Mouse (Mus musculus): ENCODE results near the gene Tpm4. TPM values are rescaled to one million over a fixed set of nuclear protein-coding genes. Genes with fewer than 3 reads are reported as not detected.

Gene Tpm4
- polyA plus RNA-seq, 1 experiment from 2014 or later = 300 TPM

- 50% methylated on average over 1 of the region's 1 CpGs for WGBS
- no peaks in the 10 kb centered on the region for H3K4me1 ChIP-seq (replicated peaks; ENCODE audit: control insufficient read depth, insufficient read depth, low read length)
- H3K9me3 ChIP-seq (ENCODE audit: control insufficient read depth) = no peaks in the 10 kb centered on the region
- ATAC-seq = no peak
- no peak overlapping the region for H3K4me2 ChIP-seq (replicated peaks; ENCODE audit: low read depth)
- no peaks in the 10 kb centered on the region for H3K27me3 ChIP-seq (replicated peaks; ENCODE audit: control insufficient read depth, insufficient read depth, low read length)
- H3K36me3 ChIP-seq (ENCODE audit: control insufficient read depth, insufficient read depth) = peaks cover 82% of the 10 kb centered on the region
- H3K9ac ChIP-seq (ENCODE audit: low read depth, low read length) = no peak overlapping the region
- no peak for TF ChIP-seq CTCF (IDR thresholded peaks at IDR 0.05; ENCODE audit: low read depth)
- H3K27ac ChIP-seq (ENCODE audit: low read depth, low read length) = no peak overlapping the region
- H3K4me3 ChIP-seq (ENCODE audit: low read depth, low read length) = no peak overlapping the region
Observed at GRCm38 (mm10) chr8:72146056-72146455, 11.3 kb downstream of the Tpm4 start.

DNA sequence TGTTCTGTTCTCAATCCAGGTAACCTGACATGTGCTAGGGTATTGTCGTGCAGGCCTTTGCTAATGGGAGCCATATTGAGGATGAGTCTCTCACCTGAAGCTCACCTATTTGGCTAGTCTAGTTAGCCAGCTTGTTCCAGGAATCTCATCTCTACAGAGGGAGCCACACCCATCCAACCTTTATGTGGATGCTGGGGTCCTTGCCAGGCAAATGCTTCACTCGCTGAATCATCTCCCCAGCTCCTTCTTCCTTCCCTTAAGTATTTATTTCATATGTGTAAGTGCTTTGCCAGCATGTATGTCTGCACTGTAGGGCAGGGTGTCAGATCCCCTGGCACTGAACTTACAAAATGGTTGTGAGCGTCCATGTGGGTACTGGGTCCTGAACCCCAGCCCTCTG, 11.8 kb downstream of the Tpm4 start:
- H3K9me3 ChIP-seq (ENCODE audit: control insufficient read depth) = no peaks in the 10 kb centered on the region
- H3K9ac ChIP-seq (ENCODE audit: low read depth, low read length) = no peak overlapping the region
- no peak overlapping the region for H3K4me3 ChIP-seq (ENCODE audit: low read depth, low read length)
- no peaks in the 10 kb centered on the region for H3K27me3 ChIP-seq (replicated peaks; ENCODE audit: control insufficient read depth, insufficient read depth, low read length)
- no peak for ATAC-seq
- H3K36me3 ChIP-seq (ENCODE audit: control insufficient read depth, insufficient read depth) = peaks cover 82% of the 10 kb centered on the region
- no peak overlapping the region for H3K4me2 ChIP-seq (replicated peaks; ENCODE audit: low read depth)
- TF ChIP-seq CTCF (IDR thresholded peaks at IDR 0.05; ENCODE audit: low read depth) = no peak
- WGBS = 83% methylated on average over 3 of the region's 3 CpGs
- no peaks in the 10 kb centered on the region for H3K4me1 ChIP-seq (replicated peaks; ENCODE audit: control insufficient read depth, insufficient read depth, low read length)
- no peak overlapping the region for H3K27ac ChIP-seq (ENCODE audit: low read depth, low read length)

DNA sequence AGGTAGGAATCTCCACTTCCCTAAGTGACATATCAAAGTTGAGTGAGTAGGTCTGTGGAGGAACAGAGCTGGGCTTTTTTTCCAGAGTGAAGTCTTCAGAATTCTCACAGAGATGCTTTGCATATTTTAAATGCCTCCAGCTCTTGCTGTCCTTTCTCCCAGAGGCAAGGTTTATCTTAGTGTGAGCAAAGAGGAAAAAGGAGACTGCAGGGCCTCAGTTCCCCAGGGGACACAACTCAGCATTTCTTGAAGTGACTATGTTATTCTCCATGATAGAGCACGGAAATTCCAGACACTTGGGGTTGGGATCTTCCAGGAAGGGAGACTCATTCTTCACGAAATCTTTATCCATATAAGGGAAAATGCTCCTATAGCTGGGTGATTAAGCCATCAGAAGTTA, 12.5 kb downstream of the Tpm4 start:
- H3K9ac ChIP-seq (ENCODE audit: low read depth, low read length) = no peak overlapping the region
- H3K9me3 ChIP-seq (ENCODE audit: control insufficient read depth) = no peaks in the 10 kb centered on the region
- TF ChIP-seq CTCF (IDR thresholded peaks at IDR 0.05; ENCODE audit: low read depth) = no peak
- no peak overlapping the region for H3K4me2 ChIP-seq (replicated peaks; ENCODE audit: low read depth)
- H3K36me3 ChIP-seq (ENCODE audit: control insufficient read depth, insufficient read depth) = peaks cover 82% of the 10 kb centered on the region
- no peak overlapping the region for H3K4me3 ChIP-seq (ENCODE audit: low read depth, low read length)
- H3K4me1 ChIP-seq (replicated peaks; ENCODE audit: control insufficient read depth, insufficient read depth, low read length) = no peaks in the 10 kb centered on the region
- no peaks in the 10 kb centered on the region for H3K27me3 ChIP-seq (replicated peaks; ENCODE audit: control insufficient read depth, insufficient read depth, low read length)
- H3K27ac ChIP-seq (ENCODE audit: low read depth, low read length) = no peak overlapping the region
- WGBS = 40% methylated on average over 2 of the region's 2 CpGs
- no peak for ATAC-seq

DNA sequence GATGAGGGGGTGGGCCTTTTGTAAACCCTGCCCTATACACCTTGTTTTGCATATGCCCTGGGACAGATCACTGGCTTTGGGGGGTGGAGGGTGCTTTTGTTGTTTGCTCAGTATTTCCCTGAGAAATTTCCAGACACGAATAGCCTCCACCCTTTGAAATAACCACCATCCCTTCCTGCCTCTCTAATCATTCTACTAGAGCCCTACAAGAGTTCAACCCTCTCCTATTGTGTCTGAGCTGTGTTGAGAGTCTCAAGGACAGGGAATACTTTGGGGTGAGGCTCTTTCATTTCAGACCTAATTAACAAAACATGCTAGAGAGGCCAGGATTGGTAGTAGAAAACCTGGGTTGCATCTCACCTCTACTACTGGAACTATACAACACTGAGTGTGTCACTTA, 14.3 kb downstream of the Tpm4 start:
- TF ChIP-seq CTCF (IDR thresholded peaks at IDR 0.05; ENCODE audit: low read depth) = no peak
- no peak overlapping the region for H3K9ac ChIP-seq (ENCODE audit: low read depth, low read length)
- WGBS = 53% methylated on average over 1 of the region's 1 CpGs
- H3K4me2 ChIP-seq (replicated peaks; ENCODE audit: low read depth) = no peak overlapping the region
- H3K27ac ChIP-seq (ENCODE audit: low read depth, low read length) = no peak overlapping the region
- no peak for ATAC-seq
- H3K27me3 ChIP-seq (replicated peaks; ENCODE audit: control insufficient read depth, insufficient read depth, low read length) = no peaks in the 10 kb centered on the region
- peaks cover 71% of the 10 kb centered on the region for H3K36me3 ChIP-seq (ENCODE audit: control insufficient read depth, insufficient read depth)
- H3K4me3 ChIP-seq (ENCODE audit: low read depth, low read length) = no peak overlapping the region
- no peaks in the 10 kb centered on the region for H3K9me3 ChIP-seq (ENCODE audit: control insufficient read depth)
- H3K4me1 ChIP-seq (replicated peaks; ENCODE audit: control insufficient read depth, insufficient read depth, low read length) = no peaks in the 10 kb centered on the region

GRCm38 (mm10) chr8:72151418-72152078, 16.8 kb downstream of the Tpm4 start:
- H3K36me3 ChIP-seq (ENCODE audit: control insufficient read depth, insufficient read depth) = peaks cover 49% of the 10 kb centered on the region
- no peak overlapping the region for H3K4me2 ChIP-seq (replicated peaks; ENCODE audit: low read depth)
- H3K4me3 ChIP-seq (ENCODE audit: low read depth, low read length) = no peak overlapping the region
- H3K27ac ChIP-seq (ENCODE audit: low read depth, low read length) = no peak overlapping the region; the same call in none of the 2 replicates
- no peak for ATAC-seq
- H3K27me3 ChIP-seq (replicated peaks; ENCODE audit: control insufficient read depth, insufficient read depth, low read length) = no peaks in the 10 kb centered on the region
- no peaks in the 10 kb centered on the region for H3K4me1 ChIP-seq (replicated peaks; ENCODE audit: control insufficient read depth, insufficient read depth, low read length)
- 81% methylated on average over 3 of the region's 3 CpGs for whole genome bisulfite sequencing
- no peak for TF ChIP-seq CTCF (IDR thresholded peaks at IDR 0.05; ENCODE audit: low read depth)
- no peak overlapping the region for H3K9ac ChIP-seq (ENCODE audit: low read depth, low read length)
- H3K9me3 ChIP-seq (ENCODE audit: control insufficient read depth) = no peaks in the 10 kb centered on the region

- ATAC-seq = no peak
- no peaks in the 10 kb centered on the region for H3K27me3 ChIP-seq (replicated peaks; ENCODE audit: control insufficient read depth, insufficient read depth, low read length)
- H3K4me3 ChIP-seq (ENCODE audit: low read depth, low read length) = no peak overlapping the region
- no peak overlapping the region for H3K9ac ChIP-seq (ENCODE audit: low read depth, low read length)
- H3K9me3 ChIP-seq (ENCODE audit: control insufficient read depth) = no peaks in the 10 kb centered on the region
- no peak overlapping the region for H3K27ac ChIP-seq (ENCODE audit: low read depth, low read length)
- no peak for TF ChIP-seq CTCF (IDR thresholded peaks at IDR 0.05; ENCODE audit: low read depth)
- no peak overlapping the region for H3K4me2 ChIP-seq (replicated peaks; ENCODE audit: low read depth)
- peaks cover 38% of the 10 kb centered on the region for H3K36me3 ChIP-seq (ENCODE audit: control insufficient read depth, insufficient read depth)
- H3K4me1 ChIP-seq (replicated peaks; ENCODE audit: control insufficient read depth, insufficient read depth, low read length) = no peaks in the 10 kb centered on the region
Observed at GRCm38 (mm10) chr8:72153382-72153781, 18.6 kb downstream of the Tpm4 start.

- no peaks in the 10 kb centered on the region for H3K36me3 ChIP-seq (ENCODE audit: control insufficient read depth, insufficient read depth)
- 71% methylated on average over 2 of the region's 2 CpGs for WGBS
- TF ChIP-seq CTCF (IDR thresholded peaks at IDR 0.05; ENCODE audit: low read depth) = no peak
- H3K4me2 ChIP-seq (replicated peaks; ENCODE audit: low read depth) = no peak overlapping the region
- no peak overlapping the region for H3K4me3 ChIP-seq (ENCODE audit: low read depth, low read length)
- peaks cover 8% of the 10 kb centered on the region for H3K4me1 ChIP-seq (replicated peaks; ENCODE audit: control insufficient read depth, insufficient read depth, low read length)
- no peaks in the 10 kb centered on the region for H3K27me3 ChIP-seq (replicated peaks; ENCODE audit: control insufficient read depth, insufficient read depth, low read length)
- H3K9me3 ChIP-seq (ENCODE audit: control insufficient read depth) = no peaks in the 10 kb centered on the region
- no peak for ATAC-seq
- H3K27ac ChIP-seq (ENCODE audit: low read depth, low read length) = no peak overlapping the region
- H3K9ac ChIP-seq (ENCODE audit: low read depth, low read length) = no peak overlapping the region
Observed at GRCm38 (mm10) chr8:72158096-72158495, 23.3 kb downstream of the Tpm4 start.
